Comparison of ENCODE assay signal across 18 mouse cellular contexts in genomic region chr1:195113621-195114020, GRCm38 (mm10). TPM values are rescaled to one million over a fixed set of nuclear protein-coding genes. Genes with fewer than 3 reads are reported as not detected.
DNase-seq lines count a peak whose midpoint lies in the region; ATAC-seq lines count a peak whose summit lies in the region.
"Had no signal": no experiment of that assay in that cellular context is flagged by ENCODE, and none has a peak within 500 bp of the region (broad histone marks: within the 10 kb centered on the region; RNA-seq: fewer than 3 reads in every experiment).

No protein-coding gene starts in this region.

- DNase-seq in ES-CJ7 (ENCODE audit: low read depth, low spot score) = peak; percentile 50
- no peak for DNase-seq in liver, embryonic 11.5 days (ENCODE audit: low spot score)
- no peak for DNase-seq in natural killer cell, adult 2 months (ENCODE audit: low spot score in 2 of 2)
- no peak for DNase-seq in right cerebral cortex, adult 18-20 months
- DNase-seq in cerebellum, postnatal 25 days = no peak
- DNase-seq in cerebellum, adult 11-12 months = no peak
- DNase-seq: adrenal gland, postnatal 36 days; cerebellum, adult 9-11 months; heart, postnatal 10 days; kidney, adult 11 months; kidney, postnatal 10 days; right cerebral cortex, postnatal 25 days had no signal

- H3K27me3 ChIP-seq in liver, embryonic 11.5 days (replicated peaks; ENCODE audit: control insufficient read depth, insufficient read depth, low read length) = no peaks in the 10 kb centered on the region
- H3K27me3 ChIP-seq: CH12.LX; hindbrain, embryonic 13.5 days; limb, embryonic 13.5 days; midbrain, embryonic 15.5 days had no signal

- no peaks in the 10 kb centered on the region for H3K9me3 ChIP-seq in liver, embryonic 11.5 days (ENCODE audit: control insufficient read depth, low read length)
- H3K9me3 ChIP-seq: hindbrain, embryonic 13.5 days; limb, embryonic 13.5 days; midbrain, embryonic 15.5 days had no signal

- ATAC-seq in common myeloid progenitor, adult 5-6 weeks (replicated peaks; ENCODE audit: low read depth, poor library complexity, severe bottlenecking) = peak; percentile 77
- ATAC-seq in liver, embryonic 11.5 days (replicated peaks; ENCODE audit: low FRiP score) = peak; percentile 87
- peak; percentile 90 for ATAC-seq in megakaryocyte progenitor cell, adult 5-6 weeks (replicated peaks; ENCODE audit: poor library complexity)
- ATAC-seq: midbrain, embryonic 15.5 days had no signal

- WGBS in liver, embryonic 11.5 days = 75% methylated on average over 4 of the region's 4 CpGs

- H3K4me3 ChIP-seq in liver, embryonic 11.5 days (ENCODE audit: low read depth, low read length) = no peak overlapping the region
- H3K4me3 ChIP-seq: hindbrain, embryonic 13.5 days; limb, embryonic 13.5 days; midbrain, embryonic 15.5 days had no signal

- H3K9ac ChIP-seq in liver, embryonic 11.5 days (ENCODE audit: low read depth, low read length) = no peak overlapping the region
- H3K9ac ChIP-seq: hindbrain, embryonic 13.5 days; limb, embryonic 13.5 days; midbrain, embryonic 15.5 days had no signal

- H3K4me2 ChIP-seq in liver, embryonic 11.5 days = no peak overlapping the region
- H3K4me2 ChIP-seq: hindbrain, embryonic 13.5 days; limb, embryonic 13.5 days; midbrain, embryonic 15.5 days had no signal

- H3K27ac ChIP-seq in liver, embryonic 11.5 days (ENCODE audit: low read depth, low read length) = no peak overlapping the region; the same call in 1 of the 2 replicates
- H3K27ac ChIP-seq: hindbrain, embryonic 13.5 days; limb, embryonic 13.5 days; midbrain, embryonic 15.5 days had no signal

- H3K4me1 ChIP-seq in liver, embryonic 11.5 days (replicated peaks; ENCODE audit: control insufficient read depth, insufficient read depth, low read length) = no peaks in the 10 kb centered on the region; the same call in 1 of the 2 replicates
- H3K4me1 ChIP-seq: hindbrain, embryonic 13.5 days; limb, embryonic 13.5 days; midbrain, embryonic 15.5 days had no signal

- H3K36me3 ChIP-seq in liver, embryonic 11.5 days (ENCODE audit: control insufficient read depth, insufficient read depth, low read length) = peaks cover 12% of the 10 kb centered on the region

RNA-seq across cellular contexts. Expression of gene Cr1l, which starts 17.8 kb away (rescaled TPM):
- 101 and 120 TPM in 2 replicates for total RNA-seq in common myeloid progenitor, adult 5-6 weeks (2017)
- 72.4 and 81.8 TPM in 2 replicates for polyA plus RNA-seq in liver, embryonic 11.5 days (2014; fragmentation: Nextera tagmentation; extraction: Ambion mirVana)
- total RNA-seq in megakaryocyte progenitor cell, adult 5-6 weeks (2015) = 120 and 134 TPM in 2 replicates
- 101 and 119 TPM in 2 replicates for total RNA-seq in megakaryocyte progenitor cell, adult 5-6 weeks (2017)

RNA-seq across cellular contexts. Expression of gene Cd46, which starts 21.6 kb away (rescaled TPM):
- 1.3 and 1.4 TPM in 2 replicates for total RNA-seq in common myeloid progenitor, adult 5-6 weeks (2017)
- 0.65 and 0.82 TPM in 2 replicates for polyA plus RNA-seq in liver, embryonic 11.5 days (2014; fragmentation: Nextera tagmentation; extraction: Ambion mirVana)
- 1.6 and 1.9 TPM in 2 replicates for total RNA-seq in megakaryocyte progenitor cell, adult 5-6 weeks (2015)
- total RNA-seq in megakaryocyte progenitor cell, adult 5-6 weeks (2017) = 0.33 and 0.88 TPM in 2 replicates
